Mouse (Mus musculus) central nervous system, embryonic 11.5 days (tissue): ENCODE data around the gene Dyrk1b. TPM values are rescaled to one million over a fixed set of nuclear protein-coding genes. Genes with fewer than 3 reads are reported as not detected.

Experiments used
- polyA plus RNA-seq: library from polyadenylated mRNA; depleted of rRNA; stranded (reverse); fragments of >200 nt; gene quantifications from 2 replicates; pipeline ENCODE4 v1.2.3, GENCODE M21; 2012; rRNA removed

Gene Dyrk1b
- 27.0 and 31.1 TPM in 2 replicates for polyA plus RNA-seq

DNA sequence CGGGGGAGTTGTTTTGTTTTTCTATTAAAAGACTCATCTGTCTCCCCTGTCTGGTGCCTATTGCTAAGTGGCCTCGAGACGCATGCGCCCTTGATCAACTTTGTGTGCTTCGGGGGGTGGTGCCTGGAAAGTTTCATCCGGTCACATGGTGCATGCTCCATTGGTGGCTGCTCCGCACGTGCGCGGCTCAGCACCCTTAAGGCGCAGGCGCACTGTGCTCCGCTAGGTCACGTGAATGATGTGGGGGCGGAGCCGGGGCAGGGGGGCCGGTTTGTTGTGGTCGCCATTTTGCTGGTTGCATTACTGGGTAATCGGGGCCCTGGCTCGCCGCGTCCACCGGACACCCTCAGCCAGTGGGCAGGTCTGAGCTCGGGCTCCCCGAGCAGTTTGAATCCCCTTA is at the start of gene Dyrk1b:
Gene Dyrk1b (plus strand): TSS at position 242 of the 400 bp plus-strand sequence.

DNA sequence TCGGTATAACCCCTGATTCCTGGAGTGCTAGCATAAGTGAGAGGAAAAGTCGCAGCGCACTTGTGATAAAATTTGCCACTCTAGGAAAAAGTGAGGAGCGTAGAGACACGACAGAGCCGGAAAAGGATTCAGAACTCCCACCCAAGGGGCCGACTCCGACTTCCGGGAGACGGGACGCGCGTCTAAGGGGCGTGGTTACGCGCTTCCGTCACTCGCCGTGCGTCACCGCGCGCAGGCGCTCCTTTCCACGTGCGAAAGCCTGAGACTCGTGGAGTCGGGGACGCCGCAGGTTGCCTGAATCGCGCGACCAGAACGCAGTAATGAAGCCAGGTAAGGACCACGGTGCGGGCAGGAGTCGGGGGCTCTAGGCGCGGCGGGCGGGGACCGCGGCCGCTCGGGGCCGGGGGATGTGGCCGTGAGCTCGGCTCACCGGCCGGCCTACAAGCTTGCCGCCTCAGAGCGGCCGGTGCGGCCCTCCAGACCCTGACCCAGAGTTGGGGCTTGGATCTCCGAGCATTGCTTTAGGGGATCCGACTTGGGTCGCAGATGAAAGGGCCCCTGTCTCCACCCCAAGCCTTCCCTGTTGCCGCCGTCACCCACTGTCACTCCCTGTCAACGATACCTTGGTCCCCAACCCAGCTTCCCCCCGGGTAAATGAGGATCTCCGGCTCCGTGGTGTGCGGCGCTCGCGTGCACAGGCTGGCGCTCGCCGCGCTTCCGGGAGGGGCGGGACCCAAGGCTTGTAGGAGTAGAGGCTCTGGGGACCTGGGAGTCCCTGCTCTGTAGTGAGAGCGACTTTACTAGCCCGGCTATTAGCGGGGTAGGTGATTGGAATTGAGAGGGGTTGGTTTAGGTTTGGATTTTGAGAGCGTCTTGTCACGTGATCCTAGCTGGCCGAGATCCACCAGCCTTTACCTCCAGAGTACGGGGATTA is 9.5 kb upstream of the Dyrk1b start, which contains the start of gene Fbl:
Gene Fbl (plus strand): TSS at position 222 of the 934 bp plus-strand sequence.

Other genes with a start within 250 kb of the Dyrk1b start
- gene Zfp780b, start 200.3 kb upstream of the Dyrk1b start, polyA plus RNA-seq, result 6.6 and 9.1 TPM in 2 replicates
- gene Zfp850, start 165.4 kb upstream of the Dyrk1b start, polyA plus RNA-seq, result 3.0 and 5.2 TPM in 2 replicates
- gene Psmc4, start 129.4 kb upstream of the Dyrk1b start, polyA plus RNA-seq, result 270 and 316 TPM in 2 replicates
- 0.12 and 0.27 TPM in 2 replicates for gene Fcgbp, start 108.2 kb upstream of the Dyrk1b start, polyA plus RNA-seq
- gene 9530053A07Rik, start 50.0 kb upstream of the Dyrk1b start, polyA plus RNA-seq, result 0.02 and 0.04 TPM in 2 replicates
- gene Fbl, start 9.8 kb upstream of the Dyrk1b start, polyA plus RNA-seq, result 311 and 605 TPM in 2 replicates
- gene Eid2, start 88.4 kb downstream of the Dyrk1b start, polyA plus RNA-seq, result 37.7 and 38.6 TPM in 2 replicates
- 13.9 and 15.5 TPM in 2 replicates for gene Eid2b, start 98.3 kb downstream of the Dyrk1b start, polyA plus RNA-seq
- gene Selenov, start 111.7 kb downstream of the Dyrk1b start, polyA plus RNA-seq, result 0.65 and 3.9 TPM in 2 replicates
- gene Dll3, start 122.8 kb downstream of the Dyrk1b start, polyA plus RNA-seq, result 41.2 and 93.1 TPM in 2 replicates
- gene Timm50, start 132.6 kb downstream of the Dyrk1b start, polyA plus RNA-seq, result 99.1 and 125 TPM in 2 replicates
- 102 and 105 TPM in 2 replicates for gene Supt5, start 159.3 kb downstream of the Dyrk1b start, polyA plus RNA-seq
- 2,195 and 2,197 TPM in 2 replicates for gene Rps16, start 171.2 kb downstream of the Dyrk1b start, polyA plus RNA-seq
- gene Plekhg2, start 193.1 kb downstream of the Dyrk1b start, polyA plus RNA-seq, result 44.0 and 64.1 TPM in 2 replicates
- gene Zfp36, start 200.8 kb downstream of the Dyrk1b start, polyA plus RNA-seq, result 3.4 and 4.2 TPM in 2 replicates
- gene Med29, start 213.2 kb downstream of the Dyrk1b start, polyA plus RNA-seq, result 32.8 and 45.9 TPM in 2 replicates
- 124 and 409 TPM in 2 replicates for gene Paf1, start 213.5 kb downstream of the Dyrk1b start, polyA plus RNA-seq